Mouse (Mus musculus) MN1 (cell line): ENCODE data around the gene Dennd2d.

ENCODE experiments used
- DNase-seq: peaks from one replicate; pipeline ENCODE4 v3.0.0-alpha.2; 2016; ENCODE audit warnings: low spot score

Gene Dennd2d

GRCm38 (mm10) chr3:106482281-106483081 lies at the start of gene Dennd2d:
Gene Dennd2d (plus strand): TSS chr3:106482405.
- peak; percentile 18 for DNase-seq

GRCm38 (mm10) chr3:106448571-106448970 lies 33.6 kb upstream of the Dennd2d start:
- DNase-seq = peak; percentile 41

- DNase-seq = no peak
These were observed 33.2 kb upstream of the Dennd2d start for GRCm38 (mm10) chr3:106448995-106449394.

GRCm38 (mm10) chr3:106449567-106449966 lies 32.6 kb upstream of the Dennd2d start:
- no peak for DNase-seq

- DNase-seq = no peak
These were observed 29.6 kb upstream of the Dennd2d start for GRCm38 (mm10) chr3:106452616-106453015.

GRCm38 (mm10) chr3:106457298-106457869 lies 24.8 kb upstream of the Dennd2d start:
- no peak for DNase-seq

GRCm38 (mm10) chr3:106462059-106462470 lies 20.1 kb upstream of the Dennd2d start:
- no peak for DNase-seq

- no peak for DNase-seq
These were observed 19.7 kb upstream of the Dennd2d start for GRCm38 (mm10) chr3:106462493-106462892.

GRCm38 (mm10) chr3:106464750-106465149 lies 17.5 kb upstream of the Dennd2d start:
- DNase-seq = no peak

- DNase-seq = no peak
These were observed 8.0 kb upstream of the Dennd2d start for GRCm38 (mm10) chr3:106474210-106474609.

GRCm38 (mm10) chr3:106476863-106477262 lies 5.3 kb upstream of the Dennd2d start:
- DNase-seq = no peak

GRCm38 (mm10) chr3:106483297-106483696 lies 1.1 kb downstream of the Dennd2d start:
- DNase-seq = peak; percentile 19

GRCm38 (mm10) chr3:106483796-106484405 lies 1.7 kb downstream of the Dennd2d start:
- no peak for DNase-seq

GRCm38 (mm10) chr3:106484861-106485260 lies 2.7 kb downstream of the Dennd2d start:
- no peak for DNase-seq

GRCm38 (mm10) chr3:106485810-106486209 lies 3.6 kb downstream of the Dennd2d start:
- no peak for DNase-seq

GRCm38 (mm10) chr3:106487551-106487950 lies 5.3 kb downstream of the Dennd2d start:
- no peak for DNase-seq

GRCm38 (mm10) chr3:106490239-106490638 lies 8.0 kb downstream of the Dennd2d start:
- no peak for DNase-seq

- DNase-seq = no peak
These were observed 10.5 kb downstream of the Dennd2d start for GRCm38 (mm10) chr3:106492723-106493122.

GRCm38 (mm10) chr3:106493202-106493601 lies 11.0 kb downstream of the Dennd2d start:
- DNase-seq = no peak

GRCm38 (mm10) chr3:106493882-106494281 lies 11.7 kb downstream of the Dennd2d start:
- no peak for DNase-seq

GRCm38 (mm10) chr3:106494417-106494950 lies 12.3 kb downstream of the Dennd2d start:
- DNase-seq = no peak

GRCm38 (mm10) chr3:106495346-106496044 lies 13.3 kb downstream of the Dennd2d start:
- no peak for DNase-seq
